Mouse (Mus musculus): ENCODE measurements around the gene Art5. TPM values are rescaled to one million over a fixed set of nuclear protein-coding genes. Genes with fewer than 3 reads are reported as not detected.
"Not testable (repeated sequence)": the region's sequence is repeated elsewhere in the genome, so short reads cannot be mapped to it uniquely, and the experiment has no call there.

Gene Art5
- total RNA-seq, 1 experiment from 2014 or later = not detected

DNA sequence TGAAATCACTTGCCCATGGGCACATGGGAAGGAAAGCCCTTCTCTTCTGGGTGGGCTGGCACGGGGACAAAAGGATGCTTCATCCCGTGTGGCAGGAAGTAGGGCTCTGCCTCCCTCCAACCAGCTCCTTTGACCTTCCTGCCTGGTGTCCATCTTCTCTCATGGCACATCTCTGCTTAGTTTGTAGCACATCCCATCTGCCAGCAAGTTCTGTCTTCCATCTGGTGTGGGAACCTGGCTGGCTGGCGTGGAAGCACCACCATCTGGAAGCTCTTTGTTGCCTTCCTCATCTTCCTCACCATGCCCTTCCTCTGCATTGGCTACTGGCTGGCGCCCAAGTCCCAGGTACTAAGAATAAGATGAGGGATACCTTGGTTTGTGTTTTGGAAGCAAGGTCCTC is 22.0 kb downstream of the Art5 start:
- no peak for ATAC-seq (replicated peaks; ENCODE audit: insufficient number of reproducible peaks, low FRiP score, low TSS enrichment, poor library complexity, severe bottlenecking)

GRCm38 (mm10) chr7:102084041-102084696 is 25.1 kb downstream of the Art5 start:
- no peak for ATAC-seq (replicated peaks; ENCODE audit: insufficient number of reproducible peaks, low FRiP score, low TSS enrichment, poor library complexity, severe bottlenecking)

DNA sequence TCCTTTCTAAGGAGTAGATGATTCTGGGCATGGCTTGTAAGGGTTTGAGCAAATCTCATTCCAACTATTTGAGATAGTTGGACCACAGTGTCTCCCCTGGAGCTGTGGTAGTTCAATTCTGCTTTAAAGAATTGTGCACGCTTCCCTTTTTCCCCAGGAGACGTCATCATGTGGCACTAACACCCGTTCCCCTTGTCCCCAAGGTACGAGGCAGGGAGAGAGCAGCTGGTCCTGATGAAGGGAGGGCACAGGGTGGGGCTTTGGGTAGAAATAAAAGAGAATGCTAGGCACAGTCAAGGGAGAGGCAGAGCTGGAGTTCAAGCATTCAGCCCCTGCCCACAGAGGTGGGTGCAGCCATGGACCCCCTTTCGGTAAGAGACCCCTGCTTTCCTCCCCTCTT is 26.5 kb downstream of the Art5 start, which contains the start of gene Trpc2:
Trpc2 (plus strand) TSS at position 301 of the 400 bp plus-strand sequence.
- no peak for ATAC-seq (replicated peaks; ENCODE audit: insufficient number of reproducible peaks, low FRiP score, low TSS enrichment, poor library complexity, severe bottlenecking)

DNA sequence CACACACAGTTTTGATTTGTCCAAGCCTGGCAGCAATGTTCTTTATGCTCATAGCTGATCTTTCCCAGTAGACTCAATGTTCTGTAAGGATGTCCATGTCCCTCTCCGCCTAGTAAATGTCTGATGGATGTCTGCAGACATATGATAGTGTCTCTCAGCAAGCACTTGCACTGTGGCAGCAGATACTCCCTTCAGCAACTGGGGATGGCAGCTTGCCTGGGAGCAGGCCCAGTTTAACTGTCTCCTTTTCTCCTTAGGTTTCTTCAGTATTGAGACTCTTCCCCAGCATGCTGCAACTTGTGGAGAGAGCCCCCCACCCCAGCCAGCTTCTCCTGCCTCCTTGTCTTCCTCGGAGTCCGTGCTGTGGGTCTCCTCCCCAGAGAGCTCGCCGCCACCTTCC is 27.5 kb downstream of the Art5 start:
- ATAC-seq (replicated peaks; ENCODE audit: insufficient number of reproducible peaks, low FRiP score, low TSS enrichment, poor library complexity, severe bottlenecking) = no peak

DNA sequence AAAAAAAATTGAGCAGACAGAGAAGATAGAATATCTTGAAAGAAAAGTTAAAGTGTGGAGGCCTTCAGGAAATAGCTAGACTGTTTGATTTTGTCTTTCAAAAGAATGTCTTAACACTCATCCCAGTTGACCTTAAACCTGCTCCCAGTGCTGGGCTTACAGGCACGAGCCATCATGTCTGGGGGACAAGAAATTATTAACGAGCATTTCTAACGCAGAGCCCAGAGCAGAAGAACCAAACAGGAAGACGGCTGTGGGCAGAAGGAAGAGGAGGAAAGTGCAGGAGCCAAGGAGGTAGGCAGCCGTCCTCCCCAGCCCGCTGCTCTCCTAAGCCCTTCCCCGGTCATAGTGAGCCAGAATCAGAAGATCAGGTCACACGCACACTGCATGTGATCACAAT is 29.0 kb downstream of the Art5 start:
- no peak for ATAC-seq (replicated peaks; ENCODE audit: insufficient number of reproducible peaks, low FRiP score, low TSS enrichment, poor library complexity, severe bottlenecking)

- no peak for ATAC-seq (replicated peaks; ENCODE audit: insufficient number of reproducible peaks, low FRiP score, low TSS enrichment, poor library complexity, severe bottlenecking)
Measured at GRCm38 (mm10) chr7:102078517-102078916, 30.8 kb downstream of the Art5 start.

DNA sequence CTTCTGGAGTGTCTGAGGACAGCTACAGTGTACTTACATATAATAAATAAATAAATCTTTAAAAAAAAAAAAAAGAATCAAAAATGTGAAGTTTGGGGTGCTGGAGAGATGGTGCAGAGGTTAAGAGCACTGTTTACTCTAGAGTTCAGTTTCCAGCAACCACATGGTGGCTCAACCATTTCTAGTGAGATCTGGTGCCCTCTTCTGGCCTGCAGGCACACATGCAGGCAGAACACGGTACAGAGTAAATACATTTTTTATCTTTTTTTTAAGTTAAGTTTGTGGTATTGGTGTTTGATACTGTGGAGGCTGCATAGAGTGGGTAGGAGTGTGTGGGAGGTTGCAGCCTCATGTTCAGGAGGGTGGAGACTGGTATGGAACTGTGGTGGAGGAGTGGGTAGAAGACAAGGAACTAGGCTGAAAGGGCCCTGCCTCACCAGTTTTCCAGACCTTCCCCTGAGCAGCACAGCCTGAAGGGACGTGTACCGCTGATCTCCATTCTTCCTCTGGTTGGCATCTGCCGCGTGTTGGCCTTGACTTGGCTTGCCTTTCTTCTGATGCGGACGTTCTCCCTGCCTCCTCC is 32.5 kb downstream of the Art5 start:
- no peak for ATAC-seq (replicated peaks; ENCODE audit: insufficient number of reproducible peaks, low FRiP score, low TSS enrichment, poor library complexity, severe bottlenecking)

DNA sequence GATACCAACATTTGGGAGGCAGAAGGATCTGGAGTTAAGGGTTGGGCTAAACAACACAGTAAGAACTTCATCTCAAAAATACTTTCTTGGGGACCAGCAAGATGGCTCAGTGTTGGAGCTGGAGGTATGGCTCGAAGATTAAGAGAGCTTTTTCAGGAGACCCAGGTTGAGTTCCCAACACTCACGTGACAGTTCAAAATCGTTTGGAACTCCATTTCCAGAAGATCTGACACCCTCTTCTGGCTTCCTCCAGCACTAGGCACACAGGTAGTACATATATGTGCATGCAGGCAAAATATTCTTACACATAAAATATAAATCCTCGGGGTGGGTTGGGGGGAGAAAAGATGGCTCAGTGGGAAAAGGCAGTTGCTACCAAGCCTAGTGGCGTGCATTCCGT is 42.9 kb downstream of the Art5 start:
- ATAC-seq (replicated peaks; ENCODE audit: insufficient number of reproducible peaks, low FRiP score, low TSS enrichment, poor library complexity, severe bottlenecking) = no peak

DNA sequence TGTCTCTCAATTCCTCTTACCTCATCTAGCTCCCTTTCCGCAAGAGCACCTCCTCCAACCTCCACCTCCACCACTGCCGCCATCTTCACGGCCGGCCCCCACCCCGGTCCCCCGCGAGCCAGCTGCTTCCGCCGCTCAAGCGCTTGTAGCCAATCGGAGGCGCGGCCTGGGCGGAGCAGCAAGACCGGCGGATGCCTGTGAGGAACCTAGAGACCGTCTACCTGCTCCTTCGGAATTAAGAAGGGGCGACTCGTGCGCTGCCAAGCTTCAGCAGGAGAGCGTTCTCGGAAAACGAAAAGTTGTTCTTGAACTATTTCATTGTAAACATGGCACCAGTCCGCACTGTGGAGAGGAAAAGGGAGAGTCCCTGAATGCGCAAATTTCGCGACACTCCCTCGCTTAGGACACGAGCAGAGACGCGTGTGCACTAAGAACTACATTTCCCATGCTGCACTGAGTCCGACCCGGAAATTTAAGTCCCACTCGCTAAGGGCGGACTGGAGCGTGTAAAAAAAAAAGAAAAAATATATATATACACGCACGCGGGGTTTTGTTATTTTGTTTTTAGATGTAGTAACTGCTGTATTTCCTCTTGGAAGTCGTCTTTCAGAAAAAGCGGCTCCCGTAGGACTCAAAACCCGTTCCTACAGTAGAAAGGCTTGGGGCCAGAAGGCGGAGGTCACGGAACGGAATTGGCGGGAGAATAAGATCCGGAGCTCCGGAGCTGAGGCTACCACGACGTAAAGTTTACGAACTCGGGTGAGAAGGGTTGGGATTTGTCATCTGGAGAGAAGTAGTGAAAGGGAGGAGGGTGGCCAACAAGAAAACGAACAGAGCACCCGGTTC is 44.0 kb downstream of the Art5 start, which contains the start of the genes Rnf121, Xndc1 and Xntrpc:
Rnf121 (minus strand) TSS at position 424 of the 846 bp plus-strand sequence.
Xndc1 (plus strand) TSS at position 466 of the 846 bp plus-strand sequence.
Xntrpc (plus strand) TSS at position 668 of the 846 bp plus-strand sequence.
- ATAC-seq (replicated peaks; ENCODE audit: insufficient number of reproducible peaks, low FRiP score, low TSS enrichment, poor library complexity, severe bottlenecking) = peak; percentile 96

- 0 out of 2 replicates have a peak, but pooled peaks have one; percentile 2 for ATAC-seq (replicated peaks; ENCODE audit: insufficient number of reproducible peaks, low FRiP score, low TSS enrichment, poor library complexity, severe bottlenecking)
Measured at GRCm38 (mm10) chr7:102064655-102065045, 44.6 kb downstream of the Art5 start.

- ATAC-seq (replicated peaks; ENCODE audit: insufficient number of reproducible peaks, low FRiP score, low TSS enrichment, poor library complexity, severe bottlenecking) = no peak
Measured at GRCm38 (mm10) chr7:102063891-102064290, 45.4 kb downstream of the Art5 start.

GRCm38 (mm10) chr7:102062203-102062602 is 47.1 kb downstream of the Art5 start:
- ATAC-seq (replicated peaks; ENCODE audit: insufficient number of reproducible peaks, low FRiP score, low TSS enrichment, poor library complexity, severe bottlenecking) = no peak

GRCm38 (mm10) chr7:102061353-102061752 is 47.9 kb downstream of the Art5 start:
- no peak for ATAC-seq (replicated peaks; ENCODE audit: insufficient number of reproducible peaks, low FRiP score, low TSS enrichment, poor library complexity, severe bottlenecking)

DNA sequence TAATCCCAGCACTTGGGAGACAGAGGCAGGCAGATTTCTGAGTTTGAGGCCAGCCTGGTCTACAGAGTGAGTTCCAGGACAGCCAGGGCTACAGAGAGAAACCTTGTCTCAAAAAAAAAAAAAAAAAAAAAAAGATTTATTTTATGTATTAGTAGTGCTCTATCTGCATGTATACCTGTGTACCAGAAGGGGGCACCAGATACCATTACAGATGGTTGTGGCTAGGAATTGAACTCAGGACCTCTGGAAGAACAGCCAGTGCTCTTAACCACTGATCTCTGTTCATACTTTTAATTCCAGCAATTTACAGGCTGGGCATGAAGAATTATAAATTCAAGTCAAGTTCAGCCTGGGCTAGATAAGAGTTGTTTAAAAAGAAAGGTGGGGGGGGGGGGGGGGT is 60.8 kb downstream of the Art5 start:
- not testable (repeated sequence) for ATAC-seq (replicated peaks; ENCODE audit: insufficient number of reproducible peaks, low FRiP score, low TSS enrichment, poor library complexity, severe bottlenecking)

Other genes with a start within 250 kb of the Art5 start
- gene Anapc15, start 245.8 kb downstream of the Art5 start, total RNA-seq (2017) = 42.5 to 46.2 TPM (median 43.1 TPM) in 3 replicates
- gene Folr1, start 238.7 kb downstream of the Art5 start, total RNA-seq (2017) = not detected in 3 replicates
- gene Lamtor1, start 203.6 kb downstream of the Art5 start, total RNA-seq (2017) = 72.2 to 74.2 TPM (median 73.7 TPM) in 3 replicates
- gene Tomt, start 203.1 kb downstream of the Art5 start, total RNA-seq (2017) = 0.68 to 0.96 TPM in 2 of 3 replicates, not detected in the other
- 0.38 to 8.0 TPM (median 2.7 TPM) in 3 replicates for gene Lrrc51, start 175.6 kb downstream of the Art5 start, total RNA-seq (2017)
- gene Numa1, start 175.4 kb downstream of the Art5 start, total RNA-seq (2017) = 118 to 218 TPM (median 126 TPM) in 3 replicates
- gene Il18bp, start 90.8 kb downstream of the Art5 start, total RNA-seq (2017) = 3.0 to 5.8 TPM (median 3.8 TPM) in 3 replicates
- 13.5 to 24.5 TPM (median 15.9 TPM) in 3 replicates for gene Rnf121, start 44.0 kb downstream of the Art5 start, total RNA-seq (2017)
- 10.8 to 18.4 TPM (median 13.2 TPM) in 3 replicates for gene Xndc1, start 44.0 kb downstream of the Art5 start, total RNA-seq (2017)
- 0.87 TPM in 1 of 3 replicates, not detected in the others for gene Xntrpc, start 43.8 kb downstream of the Art5 start, total RNA-seq (2017)
- 0.29 to 0.43 TPM in 2 of 3 replicates, not detected in the other for gene Trpc2, start 26.4 kb downstream of the Art5 start, total RNA-seq (2017)
- not detected in 3 replicates for gene Art1, start 7.7 kb downstream of the Art5 start, total RNA-seq (2017)
- gene Chrna10, start 7.3 kb upstream of the Art5 start, total RNA-seq (2017) = not detected in 3 replicates
- gene Nup98, start 100.7 kb upstream of the Art5 start, total RNA-seq (2017) = 67.0 to 71.8 TPM (median 71.7 TPM) in 3 replicates
- 14.2 to 22.1 TPM (median 16.5 TPM) in 3 replicates for gene Pgap2, start 100.7 kb upstream of the Art5 start, total RNA-seq (2017)
- 46.7 to 78.6 TPM (median 62.1 TPM) in 3 replicates for gene Rhog, start 146.6 kb upstream of the Art5 start, total RNA-seq (2017)
- 46.8 to 79.7 TPM (median 51.0 TPM) in 3 replicates for gene Stim1, start 158.3 kb upstream of the Art5 start, total RNA-seq (2017)